Mouse (Mus musculus): Measurements from ENCODE around the gene Slc51a. TPM values are rescaled to one million over a fixed set of nuclear protein-coding genes. Genes with fewer than 3 reads are reported as not detected.

Gene Slc51a
- polyA plus RNA-seq (2012; rRNA removed; ENCODE audit: low replicate concordance) = 0.06 and 0.13 TPM in 2 replicates

GRCm38 (mm10) chr16:32487234-32488111 is at the start of gene Slc51a:
TSS of gene Slc51a (minus strand) at chr16:32487879.

GRCm38 (mm10) chr16:32495965-32496364 is 8.3 kb upstream of the Slc51a start, which contains the start of gene Zdhhc19:
TSS of gene Zdhhc19 (plus strand) at chr16:32496265.

GRCm38 (mm10) chr16:32430474-32431046 is 57.1 kb downstream of the Slc51a start, which contains the start of gene Pcyt1a:
TSS of gene Pcyt1a (plus strand) at chr16:32430921.

Other genes starting within 250 kb of the Slc51a start
- gene Fbxo45, start 240.7 kb downstream of the Slc51a start, polyA plus RNA-seq (2012; rRNA removed; ENCODE audit: low replicate concordance) = 6.7 and 7.8 TPM in 2 replicates
- gene Wdr53, start 240.7 kb downstream of the Slc51a start, polyA plus RNA-seq (2012; rRNA removed; ENCODE audit: low replicate concordance) = 8.5 and 9.7 TPM in 2 replicates
- 0.07 and 0.10 TPM in 2 replicates for gene Smco1, start 216.4 kb downstream of the Slc51a start, polyA plus RNA-seq (2012; rRNA removed; ENCODE audit: low replicate concordance)
- 6.8 and 15.6 TPM in 2 replicates for gene Rnf168, start 210.4 kb downstream of the Slc51a start, polyA plus RNA-seq (2012; rRNA removed; ENCODE audit: low replicate concordance)
- 8.7 and 19.2 TPM in 2 replicates for gene Ubxn7, start 155.6 kb downstream of the Slc51a start, polyA plus RNA-seq (2012; rRNA removed; ENCODE audit: low replicate concordance)
- gene Tm4sf19, start 87.4 kb downstream of the Slc51a start, polyA plus RNA-seq (2012; rRNA removed; ENCODE audit: low replicate concordance) = 0.18 and 0.63 TPM in 2 replicates
- gene Tctex1d2, start 68.2 kb downstream of the Slc51a start, polyA plus RNA-seq (2012; rRNA removed; ENCODE audit: low replicate concordance) = 4.9 and 9.3 TPM in 2 replicates
- 31.9 and 32.2 TPM in 2 replicates for gene Pcyt1a, start 57.0 kb downstream of the Slc51a start, polyA plus RNA-seq (2012; rRNA removed; ENCODE audit: low replicate concordance)
- not detected in 2 replicates for gene Zdhhc19, start 8.4 kb upstream of the Slc51a start, polyA plus RNA-seq (2012; rRNA removed; ENCODE audit: low replicate concordance)
- gene Tfrc, start 121.0 kb upstream of the Slc51a start, polyA plus RNA-seq (2012; rRNA removed; ENCODE audit: low replicate concordance) = 6.7 and 7.1 TPM in 2 replicates
- gene Tnk2, start 156.0 kb upstream of the Slc51a start, polyA plus RNA-seq (2012; rRNA removed; ENCODE audit: low replicate concordance) = 95.7 and 99.0 TPM in 2 replicates
- 0.16 and 17.8 TPM in 2 replicates for gene Muc4, start 248.0 kb upstream of the Slc51a start, polyA plus RNA-seq (2012; rRNA removed; ENCODE audit: low replicate concordance)